Mouse (Mus musculus) megakaryocyte, adult 5-6 weeks (primary cell): ENCODE measurements around the gene Kcna10. TPM values are rescaled to one million over a fixed set of nuclear protein-coding genes. Genes with fewer than 3 reads are reported as not detected.

Experiments used
- ATAC-seq: 2 replicates; pipeline ENCODE4 v1.8.0; 2016; ENCODE audit warnings: mild to moderate bottlenecking, inconsistent platforms; ENCODE audit not compliant: poor library complexity, severe bottlenecking
- total RNA-seq, 2 experiments: library from RNA; stranded (forward) in 1 of 2; stranded (reverse) in 1 of 2; fragments of 153-499, 151-499 nt in 1 of 2; fragments of 221-1000, 200-1000 nt in 1 of 2; gene quantifications; 2 replicates each; pipeline versions ENCODE4 v1.2.3 to v1.2.4; 2015 to 2017

The Kcna10 gene
- total RNA-seq, 2 experiments from 2014 or later: not detected

DNA sequence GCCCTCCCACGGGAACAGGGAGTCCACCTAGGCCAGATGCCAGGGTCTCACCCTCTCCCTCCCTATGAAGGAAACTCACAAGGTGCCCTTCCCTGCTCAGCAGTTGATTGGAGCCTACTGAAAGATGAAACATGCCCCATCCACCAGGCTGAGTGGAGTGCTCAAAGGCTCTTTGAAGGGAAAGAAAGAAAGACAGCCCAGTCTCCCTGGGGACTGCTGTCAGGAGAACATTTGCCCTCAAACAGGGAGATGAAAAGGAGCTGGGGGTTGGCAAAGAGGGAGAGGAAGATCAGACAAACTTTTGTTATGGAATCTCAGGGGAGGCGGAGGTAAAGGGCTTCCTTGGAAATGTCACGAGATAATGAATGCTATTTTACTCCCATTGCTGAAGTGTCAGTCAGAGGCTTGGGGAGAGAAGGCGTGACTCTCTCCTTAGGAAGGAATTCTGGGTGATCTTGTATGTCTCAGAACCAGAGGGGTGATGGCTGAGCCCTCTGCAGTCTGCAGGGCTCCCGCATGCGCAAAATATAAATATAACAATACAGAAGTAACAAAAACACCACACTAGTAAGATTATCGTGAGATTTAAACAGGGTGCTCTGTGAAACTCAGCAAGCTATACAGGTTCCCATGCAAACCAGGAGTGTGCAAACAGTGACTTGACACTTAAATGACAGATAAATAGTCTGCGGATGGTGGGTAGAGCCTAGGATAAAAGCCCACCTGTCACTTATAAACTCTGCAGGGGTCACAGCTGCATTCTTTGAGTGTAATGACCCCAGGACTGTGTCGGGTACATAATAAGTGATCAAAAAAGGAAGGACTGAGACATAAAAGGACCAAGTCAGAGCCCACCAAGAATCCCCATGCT is 18.7 kb downstream of the Kcna10 start:
- no peak for ATAC-seq

- ATAC-seq: no peak
Observed at GRCm38 (mm10) chr3:107204413-107204812, 21.6 kb downstream of the Kcna10 start.

DNA sequence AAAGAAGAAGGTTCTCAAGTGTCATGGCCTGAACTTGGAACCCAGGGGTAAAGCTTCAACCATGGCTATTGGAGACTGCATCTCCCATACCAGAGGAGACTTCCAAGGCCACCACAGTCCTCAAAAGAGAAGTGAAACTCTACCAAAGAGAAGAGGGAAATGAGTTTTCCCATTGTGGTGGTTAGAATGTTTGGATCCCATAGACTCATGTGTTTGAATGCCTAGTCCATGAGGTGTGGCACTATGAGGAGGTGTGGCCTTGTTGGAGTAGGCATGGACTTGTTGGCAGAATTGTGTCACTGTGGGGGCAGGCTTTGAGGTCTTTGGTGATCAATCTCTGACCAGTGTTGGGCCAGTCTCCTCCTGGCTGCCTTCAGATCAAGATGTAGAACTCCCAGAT is 22.3 kb downstream of the Kcna10 start:
- ATAC-seq: peak; percentile 43

DNA sequence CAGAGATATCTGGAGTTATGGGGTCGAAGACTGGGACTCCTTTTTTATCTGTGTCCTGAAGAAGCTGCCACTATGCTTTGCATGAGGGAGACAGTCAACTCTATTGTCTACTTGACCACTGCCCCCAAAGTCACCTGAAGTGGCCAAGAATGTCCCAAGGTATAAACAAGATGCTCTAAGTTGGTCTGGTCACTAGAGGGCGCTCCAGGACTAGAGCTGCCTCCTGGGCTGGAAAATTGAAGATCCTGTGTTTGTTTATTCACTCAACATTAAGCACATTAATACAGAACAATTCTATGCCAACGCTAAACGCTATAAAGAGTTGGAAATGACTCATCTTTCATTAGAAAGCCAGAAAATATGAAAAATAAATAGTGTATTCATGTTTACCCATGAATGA is 23.1 kb downstream of the Kcna10 start:
- peak; percentile 65 for ATAC-seq

GRCm38 (mm10) chr3:107206490-107207150 is 23.8 kb downstream of the Kcna10 start:
- ATAC-seq: no peak

DNA sequence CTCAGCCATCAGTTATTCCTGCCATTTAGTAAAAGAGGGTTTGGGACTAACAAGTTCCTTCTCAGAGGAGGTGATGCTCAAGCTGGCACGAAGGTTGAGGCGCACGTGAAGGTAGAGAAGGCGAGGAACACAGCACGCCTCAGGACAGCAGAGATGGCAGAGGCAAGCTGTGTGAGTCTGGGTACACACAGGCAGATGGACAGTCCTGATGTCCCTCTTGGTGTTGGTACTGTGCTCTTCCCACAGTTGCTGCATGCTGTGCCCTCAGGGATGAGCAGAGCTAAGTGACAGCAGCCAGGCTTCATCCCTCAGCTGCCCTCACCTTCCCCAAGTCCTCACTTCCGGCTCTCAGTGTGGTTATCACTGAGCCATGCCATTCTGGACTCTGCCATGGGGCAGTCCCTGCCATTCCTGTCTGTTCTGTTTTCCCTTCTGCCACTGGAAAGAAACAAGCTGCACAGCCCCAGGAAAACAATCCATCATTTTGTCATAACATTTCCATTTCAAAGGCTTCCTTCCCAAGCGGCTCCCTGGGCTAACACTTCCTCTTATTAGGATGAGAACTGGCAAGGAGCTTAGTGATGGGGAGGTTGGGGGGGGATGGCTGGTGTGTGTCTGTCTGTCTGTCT is 24.9 kb downstream of the Kcna10 start:
- no peak for ATAC-seq

DNA sequence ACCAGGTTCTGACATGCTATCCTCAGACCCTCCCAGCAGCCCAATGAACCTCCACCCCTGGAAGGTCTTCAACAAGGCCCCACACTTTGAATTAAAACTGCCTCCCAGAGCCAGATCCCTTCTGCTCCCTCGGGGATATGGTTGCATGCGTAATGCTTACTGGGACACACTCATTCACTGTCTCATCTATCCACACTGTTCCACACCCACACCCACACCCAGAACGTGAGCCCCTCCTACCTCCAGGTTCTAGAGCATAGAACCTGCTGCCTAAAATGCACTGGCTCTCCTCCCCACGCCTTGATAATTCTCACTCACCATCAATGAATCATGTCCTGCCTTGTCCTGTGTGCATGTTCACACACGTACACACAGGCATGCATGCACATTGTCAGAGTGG is 31.8 kb downstream of the Kcna10 start:
- ATAC-seq: no peak

DNA sequence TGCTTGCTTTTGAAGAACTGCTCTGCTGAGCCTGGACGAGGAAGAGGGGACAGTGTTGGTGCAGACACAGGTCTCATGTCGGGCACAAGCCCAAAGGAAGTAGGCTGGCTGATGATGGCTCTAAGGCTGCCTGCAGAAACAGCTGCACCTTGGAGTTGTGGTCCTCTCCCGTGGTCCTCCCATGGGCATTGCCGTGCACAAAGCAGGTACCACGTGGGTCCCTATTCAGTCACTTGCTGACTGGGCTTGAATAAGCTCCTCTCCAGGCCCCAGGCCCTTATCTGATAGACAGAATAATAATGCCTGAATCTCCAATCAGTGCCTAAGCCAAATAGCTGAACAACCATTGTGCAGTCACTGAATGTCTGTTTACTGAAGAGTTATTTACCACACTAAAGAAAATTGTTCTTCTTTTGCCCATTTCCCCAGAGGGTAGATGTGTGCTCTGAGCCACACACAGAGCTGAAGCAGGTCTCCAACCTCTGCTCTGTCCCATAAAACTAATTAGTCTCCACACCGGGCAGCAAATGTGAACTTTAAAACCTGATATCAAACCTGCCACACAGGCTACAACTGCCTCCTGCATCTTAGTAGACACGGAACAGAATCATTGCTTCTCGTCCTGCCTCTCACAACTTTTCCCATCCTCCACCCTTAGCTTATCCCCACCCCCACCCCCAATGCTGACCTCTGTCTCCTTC is 33.7 kb downstream of the Kcna10 start:
- no peak for ATAC-seq

GRCm38 (mm10) chr3:107217101-107217480 is 34.2 kb downstream of the Kcna10 start:
- no peak for ATAC-seq

DNA sequence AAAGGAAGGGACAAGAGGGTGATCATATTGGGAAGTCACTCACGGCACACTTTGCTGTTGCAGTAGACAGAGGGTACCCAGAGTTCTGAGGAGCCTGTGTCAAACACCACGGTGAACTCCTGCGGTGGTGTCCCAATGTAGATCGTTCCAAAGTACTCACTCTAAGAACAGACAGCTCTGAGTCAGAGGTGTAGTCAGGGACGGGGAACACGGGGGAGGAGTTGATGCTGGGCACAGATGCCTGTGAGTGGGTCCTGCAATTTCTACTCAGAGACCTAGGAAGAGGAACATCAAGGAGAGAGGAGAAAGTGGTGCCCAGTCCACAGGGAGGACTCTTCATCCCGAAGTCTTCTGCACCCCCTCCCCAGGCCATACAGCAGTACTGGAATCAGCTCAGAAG is 35.7 kb downstream of the Kcna10 start:
- ATAC-seq: no peak

DNA sequence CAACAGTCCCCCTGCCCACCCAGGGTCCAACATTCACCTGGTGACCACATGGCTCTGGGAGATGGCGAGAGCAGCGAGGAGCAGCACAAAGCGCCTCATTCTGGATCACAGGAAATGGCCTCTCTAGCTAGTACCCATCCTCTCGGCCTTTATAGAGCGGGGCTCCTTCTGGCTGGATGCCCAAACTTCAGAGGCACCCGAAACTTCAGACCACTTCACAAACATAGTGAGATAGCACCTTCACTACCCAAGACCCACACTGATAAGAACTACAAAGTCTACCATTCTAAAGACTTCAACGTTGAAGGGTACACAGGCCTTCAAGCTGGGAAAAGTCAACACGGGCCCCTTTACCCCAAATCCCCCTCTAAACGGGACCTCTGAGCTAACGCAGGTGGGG is 38.8 kb downstream of the Kcna10 start, which contains the start of gene Cym:
Cym (minus strand) TSS at position 125 of the 400 bp plus-strand sequence.
- peak; percentile 7; the same call in 1 of the 2 replicates for ATAC-seq

DNA sequence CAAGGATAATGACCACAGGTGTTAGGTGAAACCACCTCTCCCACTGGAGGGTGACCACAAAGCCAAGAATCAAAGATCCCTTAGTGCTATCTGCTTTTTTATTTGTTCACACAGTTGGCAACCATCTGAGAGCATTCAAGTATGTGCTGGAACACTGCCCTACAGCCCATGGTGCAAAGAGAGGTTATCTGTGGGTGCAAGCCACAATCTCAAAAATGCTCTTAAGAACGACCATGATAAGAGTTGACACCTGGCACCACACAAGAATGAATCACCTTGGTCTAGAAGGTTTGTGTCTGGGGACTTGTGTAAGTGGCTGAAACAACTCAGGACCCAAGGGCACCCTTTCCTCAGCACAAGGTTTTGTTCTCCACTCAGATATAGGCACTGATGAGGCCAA is 40.4 kb downstream of the Kcna10 start:
- ATAC-seq: no peak

DNA sequence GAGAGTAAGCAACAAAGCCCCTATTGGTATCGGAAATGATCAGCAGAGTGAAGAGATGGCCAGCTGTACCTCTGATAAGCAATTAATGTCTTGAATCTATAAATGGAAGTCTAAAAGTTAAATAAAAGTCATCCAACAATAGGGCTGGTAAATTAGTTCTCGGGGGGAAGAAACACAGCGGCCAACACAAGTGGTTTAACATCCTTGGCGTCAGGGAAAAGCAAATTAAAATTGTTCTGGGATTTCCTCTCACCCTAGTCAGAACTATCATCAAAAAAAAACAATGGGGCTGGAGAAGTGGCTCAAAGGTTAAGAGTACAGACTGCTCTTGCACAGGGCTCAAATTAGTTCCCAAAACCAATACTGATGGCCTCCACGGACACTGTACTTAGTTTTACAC is 43.0 kb downstream of the Kcna10 start:
- no peak for ATAC-seq

GRCm38 (mm10) chr3:107229221-107229620 is 46.4 kb downstream of the Kcna10 start:
- ATAC-seq: no peak

- ATAC-seq: no peak
Observed at GRCm38 (mm10) chr3:107229822-107230221, 47.0 kb downstream of the Kcna10 start.

DNA sequence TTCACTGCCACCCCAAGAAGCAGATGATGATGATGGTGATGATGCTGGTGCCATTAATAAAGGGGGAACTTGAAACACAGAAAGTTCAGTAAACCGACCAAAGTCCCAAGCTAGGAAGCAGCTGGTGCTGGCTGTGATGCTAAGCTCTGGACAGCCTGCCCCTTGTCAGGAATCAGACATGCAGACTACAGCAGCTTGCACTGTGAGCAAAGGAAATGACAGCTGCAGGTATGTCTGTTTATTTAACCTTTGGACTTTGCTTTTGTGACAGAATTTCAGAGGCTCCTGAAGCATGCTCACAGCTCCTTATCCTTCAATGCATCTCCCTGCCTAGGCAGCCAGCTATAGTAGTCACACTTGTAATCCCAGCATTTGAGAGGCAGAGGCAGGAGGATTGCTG is 47.7 kb downstream of the Kcna10 start, which contains the start of gene A630076J17Rik:
A630076J17Rik (plus strand) TSS at position 88 of the 400 bp plus-strand sequence.
- no peak for ATAC-seq

GRCm38 (mm10) chr3:107231202-107231601 is 48.3 kb downstream of the Kcna10 start:
- no peak for ATAC-seq

- peak; percentile 84 for ATAC-seq
Observed at GRCm38 (mm10) chr3:107233351-107233813, 50.5 kb downstream of the Kcna10 start.

- no peak for ATAC-seq
Observed at GRCm38 (mm10) chr3:107233945-107234344, 51.1 kb downstream of the Kcna10 start.

DNA sequence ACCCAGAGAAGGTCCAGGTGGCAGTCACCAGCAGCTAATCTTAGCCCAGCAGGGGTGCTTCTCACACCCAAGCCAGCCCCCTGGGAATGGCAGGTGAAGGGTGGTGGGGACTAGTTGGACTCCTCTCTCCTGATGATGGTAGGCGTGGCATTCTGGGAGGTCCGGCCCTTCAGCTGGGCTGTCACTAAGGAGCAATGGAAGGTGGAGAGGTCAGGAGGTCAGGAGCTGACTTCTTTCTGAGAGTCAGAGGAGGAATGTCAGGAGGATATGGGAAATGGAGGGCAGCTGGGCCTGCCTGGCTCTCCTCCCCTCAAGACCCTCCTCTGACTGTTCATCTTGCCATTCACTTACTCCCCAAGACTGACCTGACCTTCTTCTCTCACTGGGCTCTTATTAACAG is 55.2 kb downstream of the Kcna10 start:
- no peak for ATAC-seq

GRCm38 (mm10) chr3:107238471-107238980 is 55.7 kb downstream of the Kcna10 start:
- no peak for ATAC-seq
